Mouse (Mus musculus) hindbrain, embryonic 10.5 days (tissue): ENCODE results near the gene Ift80. TPM values are rescaled to one million over a fixed set of nuclear protein-coding genes. Genes with fewer than 3 reads are reported as not detected.

Experiments used
- DNase-seq: peaks from one replicate; pipeline ENCODE4 v3.0.0-alpha.2; 2017; ENCODE audit warnings: low spot score
- H3K27ac ChIP-seq: fragments of 300-500 bp; sonication (generic); 2 replicates; pipeline ENCODE4 v1.5.1; 2016; ENCODE audit warnings: mild to moderate bottlenecking, moderate library complexity
- H3K27me3 ChIP-seq: fragments of 300-500 bp; sonication (generic); 2 replicates; pipeline ENCODE4 v1.6.1; 2016; ENCODE audit warnings: mild to moderate bottlenecking; ENCODE audit not compliant: poor library complexity, insufficient read depth, severe bottlenecking
- H3K36me3 ChIP-seq: fragments of 300-500 bp; sonication (generic); 2 replicates; pipeline ENCODE4 v1.6.1; 2016; ENCODE audit warnings: mild to moderate bottlenecking, moderate library complexity
- H3K4me1 ChIP-seq: fragments of 300-500 bp; sonication (generic); replicated peaks from 2 replicates; pipeline ENCODE4 v1.6.1; 2016; ENCODE audit warnings: mild to moderate bottlenecking
- H3K4me3 ChIP-seq: fragments of 300-500 bp; sonication (generic); 2 replicates; pipeline ENCODE4 v1.5.1; 2016; ENCODE audit warnings: mild to moderate bottlenecking, moderate library complexity
- H3K9me3 ChIP-seq: fragments of 300-500 bp; sonication (generic); 2 replicates; pipeline ENCODE4 v1.6.1; 2016; ENCODE audit warnings: mild to moderate bottlenecking, moderate library complexity
- WGBS: fragments of 180-500 bp; shearing (Covaris S2); methylation state at CpG from one replicate; pipeline ENCODE4 v1.1.7; 2016; 5-methylcytosine and 5-hydroxymethylcytosine counted together
- microRNA counts: library from miRNA; unstranded; fragments of <30 nt; microRNA quantifications from one replicate; lab custom pipeline; 2017
- polyA plus RNA-seq: library from polyadenylated mRNA; unstranded; fragments of >200 nt; fragmentation: Nextera tagmentation; extraction: Ambion mirVana; gene quantifications from 2 replicates; pipeline ENCODE4 v1.2.1, GENCODE M21; 2016

Ift80 gene
- polyA plus RNA-seq, 1 experiment from 2014 or later, result 12.9 TPM

DNA sequence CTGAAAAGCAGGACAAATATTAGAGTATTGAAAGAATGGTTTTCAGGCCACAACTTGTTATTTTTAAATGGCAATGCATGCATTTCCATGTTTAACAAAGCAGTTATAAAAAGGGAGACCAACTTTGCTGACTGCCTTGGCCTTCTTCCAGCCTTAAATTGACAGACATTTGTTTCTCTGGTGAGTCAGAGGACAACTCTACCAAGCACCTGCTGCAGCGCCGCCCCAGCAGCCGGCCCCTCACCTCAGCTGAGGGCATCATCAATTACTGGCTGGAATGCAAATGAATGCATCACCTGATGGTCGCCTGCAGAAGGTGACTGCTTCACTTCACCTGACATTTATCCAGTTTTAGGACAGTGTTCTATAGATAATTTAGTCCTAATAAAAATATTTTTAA is 108.9 kb downstream of the Ift80 start:
- DNase-seq, result no peak
- WGBS, result 79% methylated on average over 4 of the region's 4 CpGs

GRCm38 (mm10) chr3:68886845-68887244 is 117.5 kb downstream of the Ift80 start:
- WGBS, result 94% methylated on average over 5 of the region's 5 CpGs

More for the DNA sequence above, 108.9 kb downstream of the Ift80 start:
- H3K9me3 ChIP-seq, result no peaks in the 10 kb centered on the region
- no peaks in the 10 kb centered on the region for H3K27me3 ChIP-seq
- H3K4me1 ChIP-seq, result no peaks in the 10 kb centered on the region
- no peak overlapping the region for H3K4me3 ChIP-seq
- H3K36me3 ChIP-seq, result peaks cover 16% of the 10 kb centered on the region
- no peak overlapping the region for H3K27ac ChIP-seq

GRCm38 (mm10) chr3:68874079-68874478 is 130.3 kb downstream of the Ift80 start:
- DNase-seq, result no peak
- Histone ChIP-seq H3K27ac (no peak overlapping the region), H3K4me3 (no peak overlapping the region), H3K4me1 (peaks cover 17% of the 10 kb centered on the region), H3K27me3 (peaks cover 39% of the 10 kb centered on the region), H3K9me3 (no peaks in the 10 kb centered on the region), H3K36me3 (no peaks in the 10 kb centered on the region)
- 93% methylated on average over 2 of the region's 2 CpGs for WGBS

More at GRCm38 (mm10) chr3:68886845-68887244, 117.5 kb downstream of the Ift80 start:
- H3K4me1 ChIP-seq, result no peaks in the 10 kb centered on the region
- no peak overlapping the region for H3K27ac ChIP-seq
- H3K36me3 ChIP-seq, result no peaks in the 10 kb centered on the region
- no peaks in the 10 kb centered on the region for H3K9me3 ChIP-seq
- no peaks in the 10 kb centered on the region for H3K27me3 ChIP-seq
- H3K4me3 ChIP-seq, result no peak overlapping the region
- DNase-seq, result no peak

DNA sequence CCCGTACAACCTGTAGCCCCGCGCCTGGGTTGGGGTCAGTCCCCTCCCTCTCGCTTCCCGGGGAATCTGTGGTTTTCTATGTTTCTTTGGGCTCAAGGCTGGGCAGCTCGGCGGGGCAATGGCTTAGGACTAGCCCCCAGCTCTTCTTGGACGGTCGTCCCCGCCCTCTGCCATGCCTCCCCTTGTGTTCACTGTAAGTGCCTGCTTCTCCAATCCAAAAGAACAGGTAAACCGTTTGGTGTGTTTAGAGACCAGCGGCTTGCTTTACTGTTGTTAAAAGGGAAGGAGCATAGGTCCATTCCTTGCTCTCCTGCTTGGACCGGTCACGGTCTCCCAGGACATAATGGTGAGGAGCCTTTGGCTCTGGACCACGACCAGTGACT is 133.8 kb downstream of the Ift80 start:
- Histone ChIP-seq H3K36me3 (no peaks in the 10 kb centered on the region), H3K27ac (peak overlapping the region; percentile 86), H3K27me3 (peaks cover 62% of the 10 kb centered on the region), H3K4me3 (peak overlapping the region; percentile 75), H3K9me3 (no peaks in the 10 kb centered on the region), H3K4me1 (peaks cover 22% of the 10 kb centered on the region)
- 2% methylated on average over 15 of the region's 15 CpGs for WGBS
- no peak for DNase-seq

- DNase-seq, result peak; percentile 69
- Histone ChIP-seq H3K4me3 (peak overlapping the region; percentile 75), H3K9me3 (no peaks in the 10 kb centered on the region), H3K36me3 (no peaks in the 10 kb centered on the region), H3K27me3 (peaks cover 62% of the 10 kb centered on the region), H3K4me1 (peaks cover 22% of the 10 kb centered on the region), H3K27ac (peak overlapping the region; percentile 86)
- under 1% methylated on average over 96 of the region's 96 CpGs for WGBS
Observed at GRCm38 (mm10) chr3:68869691-68870567, 134.4 kb downstream of the Ift80 start.

DNA sequence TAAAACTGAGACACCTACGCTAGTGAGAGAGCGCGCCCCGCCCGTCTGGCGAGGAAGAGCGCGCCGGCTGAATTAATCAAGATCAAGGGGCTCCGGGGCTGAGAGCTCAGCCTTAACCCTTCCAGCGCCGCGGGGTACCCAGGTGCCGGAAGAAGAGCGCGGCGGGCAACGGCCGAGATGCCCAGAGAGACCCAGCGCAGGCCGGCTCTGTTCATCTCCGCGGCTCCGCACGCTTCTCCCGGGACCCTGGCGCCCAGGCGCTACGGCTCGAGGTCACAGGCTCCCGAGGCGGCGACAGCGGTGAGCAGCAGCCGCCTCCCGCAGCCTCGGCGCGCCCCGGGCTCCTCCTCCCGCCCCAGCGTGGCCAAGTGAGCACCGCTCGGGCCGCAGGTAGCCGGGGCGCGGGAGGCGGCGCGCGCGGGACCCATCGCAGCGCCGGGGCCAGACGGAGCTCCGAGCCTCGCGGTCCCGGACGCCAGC is 135.1 kb downstream of the Ift80 start, which contains the start of gene 1110032F04Rik:
Gene 1110032F04Rik, plus strand, starts transcription at position 376 of the 480 bp plus-strand sequence.
- peaks cover 62% of the 10 kb centered on the region for H3K27me3 ChIP-seq
- WGBS, result under 1% methylated on average over 62 of the region's 62 CpGs

GRCm38 (mm10) chr3:68852414-68852813 is 152.0 kb downstream of the Ift80 start:
- H3K4me1 ChIP-seq, result no peaks in the 10 kb centered on the region
- no peaks in the 10 kb centered on the region for H3K27me3 ChIP-seq
- H3K36me3 ChIP-seq, result no peaks in the 10 kb centered on the region
- WGBS, result 76% methylated on average over 1 of the region's 1 CpGs
- DNase-seq, result no peak
- no peak overlapping the region for H3K27ac ChIP-seq
- no peak overlapping the region for H3K4me3 ChIP-seq
- H3K9me3 ChIP-seq, result no peaks in the 10 kb centered on the region

More for the DNA sequence above, 135.1 kb downstream of the Ift80 start, which contains the start of gene 1110032F04Rik:
- peak within 1 kb of the TSS; percentile 75 for H3K4me3 ChIP-seq
- peaks cover 22% of the 10 kb centered on the region for H3K4me1 ChIP-seq
- no peaks in the 10 kb centered on the region for H3K36me3 ChIP-seq
- H3K9me3 ChIP-seq, result no peaks in the 10 kb centered on the region
- H3K27ac ChIP-seq, result peak within 1 kb of the TSS; percentile 86
- DNase-seq, result peak; percentile 76

DNA sequence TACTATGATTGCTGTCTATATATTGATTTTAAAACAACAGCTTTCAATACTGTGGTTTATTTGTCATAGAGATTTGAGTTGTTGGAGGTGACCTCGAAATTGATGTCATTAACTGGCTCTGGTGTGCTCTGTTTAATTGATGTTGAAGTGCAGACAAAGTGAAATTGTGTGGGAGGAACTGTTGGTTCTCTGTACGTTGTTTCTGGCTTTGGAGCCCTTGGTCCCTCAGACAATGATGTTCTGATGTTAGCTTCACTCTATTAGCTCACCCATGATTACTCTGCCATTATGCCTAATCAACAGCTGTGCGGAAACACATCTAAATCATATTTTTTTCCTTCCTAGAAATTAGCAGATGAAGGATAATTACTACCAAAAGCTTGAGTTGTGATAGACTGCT is 156.0 kb downstream of the Ift80 start:
- Histone ChIP-seq H3K4me3 (no peak overlapping the region), H3K9me3 (no peaks in the 10 kb centered on the region), H3K27me3 (no peaks in the 10 kb centered on the region), H3K36me3 (no peaks in the 10 kb centered on the region), H3K4me1 (no peaks in the 10 kb centered on the region), H3K27ac (no peak overlapping the region)
- 73% methylated on average over 3 of the region's 3 CpGs for WGBS
- no peak for DNase-seq

- DNase-seq, result no peak
- H3K27ac ChIP-seq, result no peak overlapping the region
- H3K4me1 ChIP-seq, result no peaks in the 10 kb centered on the region
- WGBS, result 96% methylated on average over 4 of the region's 4 CpGs
- H3K27me3 ChIP-seq, result peaks cover 5% of the 10 kb centered on the region
- no peaks in the 10 kb centered on the region for H3K36me3 ChIP-seq
- no peaks in the 10 kb centered on the region for H3K9me3 ChIP-seq
- no peak overlapping the region for H3K4me3 ChIP-seq
Observed at GRCm38 (mm10) chr3:68844025-68844424, 160.3 kb downstream of the Ift80 start.

MicroRNA genes within 50 kb of the gene (microRNA counts, 519-probe panel; counts per million panel counts)
- 6,297 counts per million, percentile 98 among the panel's probes with 10 or more counts for microRNA mmu-miR-15b (lab: Ali Mortazavi, UCI)

Other genes with a start within 250 kb of the Ift80 start
- 1.4 TPM in 2 replicates for gene 1110032F04Rik, start 135.0 kb downstream of the Ift80 start, polyA plus RNA-seq
- 101 and 172 TPM in 2 replicates for gene Smc4, start 168 bp upstream of the Ift80 start, polyA plus RNA-seq
- 152 and 193 TPM in 2 replicates for gene Trim59, start 40.2 kb upstream of the Ift80 start, polyA plus RNA-seq
- 26.4 and 33.2 TPM in 2 replicates for gene Kpna4, start 122.5 kb upstream of the Ift80 start, polyA plus RNA-seq
- gene Arl14, start 217.8 kb upstream of the Ift80 start, polyA plus RNA-seq, result not detected in 2 replicates